Mouse (Mus musculus) heart, postnatal 0 days (tissue): ENCODE measurements around the gene Abhd2.

ENCODE experiments used
- CTCF ChIP-seq: IDR thresholded peaks from 2 replicates; pipeline ENCODE4 v1.5.1; 2016; ENCODE audit warnings: antibody characterized with exemption, control low read depth, low read depth
- EP300 ChIP-seq: IDR thresholded peaks from 2 replicates; pipeline ENCODE4 v1.6.1; 2016; ENCODE audit warnings: antibody characterized with exemption, low read depth

GRCm38 (mm10) chr7:79268897-79269296 lies 4.1 kb upstream of the Abhd2 start:
- TF ChIP-seq EP300 (no peak), CTCF (no peak)
